Comparison of ENCODE assay signal across 19 mouse cellular contexts in the genomic region with DNA sequence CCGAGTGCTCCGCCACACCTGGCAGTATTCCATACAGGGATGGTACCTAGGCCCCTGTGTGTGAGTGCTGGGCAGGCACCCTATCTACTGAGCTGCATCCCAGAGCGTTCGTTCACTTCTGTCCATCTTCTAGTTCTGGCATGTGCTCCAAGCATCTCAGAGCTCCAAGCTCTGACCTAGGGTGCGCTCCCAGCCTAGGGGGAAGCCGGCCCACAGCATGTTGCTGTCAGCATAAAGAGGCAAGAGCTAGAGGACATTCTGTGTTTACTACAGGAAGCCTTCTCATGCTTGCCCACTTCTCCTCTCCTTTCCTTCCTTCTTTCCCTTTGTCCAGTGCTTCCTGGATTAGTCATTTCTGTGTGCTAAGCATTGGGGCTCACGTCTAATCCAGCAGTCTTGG.
"Had no signal": no experiment of that assay in that cellular context is flagged by ENCODE, and none has a peak within 500 bp of the region (broad histone marks: within the 10 kb centered on the region; RNA-seq: fewer than 3 reads in every experiment).

No protein-coding gene starts in this region.

- ATAC-seq: midbrain, embryonic 15.5 days had no signal

- DNase-seq: kidney, adult 8-10 months; kidney, postnatal 10 days; kidney, postnatal 36 days; layer of hippocampus, postnatal 36 days; lung, adult 18-20 months; lung, postnatal 10 days; lung, postnatal 36 days; retina, postnatal 1 day; thymus, adult 18-20 months; thymus, postnatal 36 days had no signal

- H3K9me3 ChIP-seq: kidney, embryonic 15.5 days; lung, embryonic 15.5 days; midbrain, embryonic 15.5 days; neural tube, embryonic 13.5 days had no signal

- H3K4me1 ChIP-seq: lung, embryonic 15.5 days; midbrain, embryonic 15.5 days; neural tube, embryonic 13.5 days had no signal

- H3K27me3 ChIP-seq: kidney, embryonic 15.5 days; lung, embryonic 15.5 days; midbrain, embryonic 15.5 days; neural tube, embryonic 13.5 days had no signal

- H3K4me2 ChIP-seq: kidney, embryonic 15.5 days; liver, embryonic 11.5 days; lung, embryonic 15.5 days; midbrain, embryonic 11.5 days; midbrain, embryonic 15.5 days; neural tube, embryonic 13.5 days had no signal

- H3K27ac ChIP-seq: kidney, embryonic 15.5 days; left cerebral cortex, adult 2 months; liver, embryonic 14.5 days; lung, embryonic 15.5 days; midbrain, embryonic 15.5 days; neural tube, embryonic 13.5 days had no signal

- H3K9ac ChIP-seq: kidney, embryonic 15.5 days; liver, embryonic 14.5 days; lung, embryonic 15.5 days; midbrain, embryonic 15.5 days; neural tube, embryonic 13.5 days had no signal

- H3K4me3 ChIP-seq: kidney, embryonic 15.5 days; left cerebral cortex, adult 2 months; lung, embryonic 15.5 days; midbrain, embryonic 15.5 days; myocyte; neural tube, embryonic 13.5 days had no signal
